Mouse (Mus musculus) neural tube, embryonic 14.5 days (tissue): ENCODE data around the gene Sgta. TPM values are rescaled to one million over a fixed set of nuclear protein-coding genes. Genes with fewer than 3 reads are reported as not detected.
"Not testable (repeated sequence)": the region's sequence is repeated elsewhere in the genome, so short reads cannot be mapped to it uniquely, and the experiment has no call there.

Experiments used
- ATAC-seq: fragments of 200-750 bp; cut with Nextera tagmentation; 2 replicates; pipeline ENCODE4 v1.8.0; 2017; ENCODE audit warnings: low read depth, mild to moderate bottlenecking, moderate TSS enrichment, moderate library complexity
- H3K27ac ChIP-seq: fragments of 300-500 bp; sonication (generic); 2 replicates; pipeline ENCODE4 v1.5.1; 2014; ENCODE audit warnings: low read depth, mild to moderate bottlenecking, control low read depth, low read length, moderate library complexity, mixed read lengths
- H3K27me3 ChIP-seq: fragments of 300-500 bp; sonication (generic); 2 replicates; pipeline ENCODE4 v1.6.1; 2014; ENCODE audit warnings: low read length; ENCODE audit not compliant: control insufficient read depth, insufficient read depth
- H3K36me3 ChIP-seq: fragments of 300-500 bp; sonication (generic); 2 replicates; pipeline ENCODE4 v1.6.1; 2014; ENCODE audit warnings: low read length, mixed read lengths; ENCODE audit not compliant: control insufficient read depth, insufficient read depth
- H3K4me1 ChIP-seq: fragments of 300-500 bp; sonication (generic); 2 replicates; pipeline ENCODE4 v1.6.1; 2014; ENCODE audit warnings: low read length; ENCODE audit not compliant: control insufficient read depth, insufficient read depth
- H3K4me2 ChIP-seq: fragments of 300-500 bp; sonication (generic); 2 replicates; pipeline ENCODE4 v1.6.1; 2014; ENCODE audit warnings: mild to moderate bottlenecking, low read depth, low read length, control low read depth
- H3K4me3 ChIP-seq: fragments of 300-500 bp; sonication (generic); 2 replicates; pipeline ENCODE4 v1.5.1; 2014; ENCODE audit warnings: low read depth, low read length, control low read depth, mixed read lengths
- H3K9ac ChIP-seq: fragments of 300-500 bp; sonication (generic); replicated peaks from 2 replicates; pipeline ENCODE4 v1.6.1; 2014; ENCODE audit warnings: low read depth, mild to moderate bottlenecking, control low read depth, low read length, mixed read lengths
- H3K9me3 ChIP-seq: fragments of 300-500 bp; sonication (generic); 2 replicates; pipeline ENCODE4 v1.6.1; 2016; ENCODE audit warnings: low read length; ENCODE audit not compliant: control insufficient read depth
- WGBS: fragments of 180-500 bp; shearing (Covaris S2); extraction: QIAGEN DNeasy Blood & Tissue Kit; methylation state at CpG from one replicate; pipeline ENCODE4 v1.1.7; 2014; 5-methylcytosine and 5-hydroxymethylcytosine counted together
- polyA plus RNA-seq: library from polyadenylated mRNA; unstranded; fragments of >200 nt; fragmentation: Nextera tagmentation; extraction: Ambion mirVana; gene quantifications from 2 replicates; pipeline ENCODE4 v1.2.1, GENCODE M21; 2014

The Sgta gene
- polyA plus RNA-seq, 1 experiment from 2014 or later = 279 TPM

DNA sequence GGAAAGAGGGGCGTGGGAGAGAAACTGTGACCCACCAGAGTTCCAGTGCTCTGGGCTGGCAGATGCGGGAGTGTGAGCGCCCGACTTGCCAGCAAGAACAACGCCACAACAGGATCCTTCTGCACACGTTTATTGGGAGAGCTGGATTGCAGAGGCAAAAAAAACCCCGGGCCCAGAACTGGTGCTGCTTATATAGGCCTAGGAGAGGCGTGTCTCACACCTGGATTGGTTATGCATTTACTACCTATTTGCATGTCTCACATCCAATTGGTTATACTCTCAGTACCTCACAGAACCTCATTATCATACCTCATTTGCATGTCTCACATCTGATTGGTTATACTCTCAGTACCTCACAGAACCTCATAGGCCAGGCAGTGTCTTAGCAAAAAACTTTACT is 4.5 kb upstream of the Sgta start:
- H3K4me1 ChIP-seq, ATAC-seq, H3K9ac ChIP-seq, H3K27me3 ChIP-seq, H3K4me2 ChIP-seq, H3K4me3 ChIP-seq, H3K27ac ChIP-seq, H3K9me3 ChIP-seq, H3K36me3 ChIP-seq: not testable (repeated sequence)
- WGBS = 92% methylated on average over 8 of the region's 8 CpGs

DNA sequence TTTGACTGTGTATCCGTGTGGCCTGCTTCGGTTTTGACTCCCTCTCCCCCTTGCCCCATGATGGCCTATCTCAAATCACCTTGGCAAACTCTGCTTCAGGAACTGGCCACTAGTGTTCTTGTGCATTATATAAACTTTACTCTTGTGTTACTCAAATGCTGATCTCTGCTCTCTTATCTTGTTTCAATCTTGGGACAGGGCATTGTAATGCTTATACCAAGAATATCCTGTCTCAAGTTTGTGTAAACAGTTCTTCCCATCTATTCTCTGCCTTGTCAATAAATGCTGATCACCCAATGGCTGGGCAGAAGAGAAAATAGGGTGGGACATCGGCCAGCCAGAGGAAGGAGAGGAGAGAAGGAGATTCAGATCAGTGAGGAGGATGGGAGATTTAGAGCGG is 2.7 kb upstream of the Sgta start:
- Histone ChIP-seq H3K4me1 (peaks cover 16% of the 10 kb centered on the region), H3K4me3 (no peak overlapping the region), H3K36me3 (no peaks in the 10 kb centered on the region), H3K27me3 (no peaks in the 10 kb centered on the region), H3K27ac (no peak overlapping the region), H3K9ac (no peak overlapping the region), H3K9me3 (no peaks in the 10 kb centered on the region), H3K4me2 (no peak overlapping the region)
- no peak for ATAC-seq
- 62% methylated on average over 4 of the region's 4 CpGs for WGBS

GRCm38 (mm10) chr10:81058896-81059295 is 1.1 kb downstream of the Sgta start:
- no peak overlapping the region for H3K27ac ChIP-seq
- 0 out of 2 replicates have a peak overlapping the region, but pooled peaks have one; percentile 73 for H3K9ac ChIP-seq
- peaks cover 18% of the 10 kb centered on the region for H3K4me1 ChIP-seq
- peak overlapping the region; percentile 72 for H3K4me3 ChIP-seq
- peak overlapping the region; percentile 96 for H3K4me2 ChIP-seq
- H3K9me3 ChIP-seq = no peaks in the 10 kb centered on the region
- no peak for ATAC-seq
- no peaks in the 10 kb centered on the region for H3K27me3 ChIP-seq
- no peaks in the 10 kb centered on the region for H3K36me3 ChIP-seq
- WGBS = 93% methylated on average over 6 of the region's 6 CpGs

GRCm38 (mm10) chr10:81057406-81058130 is 2.4 kb downstream of the Sgta start:
- Histone ChIP-seq H3K27me3 (no peaks in the 10 kb centered on the region), H3K4me3 (no peak overlapping the region), H3K9me3 (no peaks in the 10 kb centered on the region), H3K9ac (no peak overlapping the region), H3K4me2 (no peak overlapping the region), H3K27ac (no peak overlapping the region), H3K4me1 (peaks cover 18% of the 10 kb centered on the region), H3K36me3 (no peaks in the 10 kb centered on the region)
- WGBS = 93% methylated on average over 23 of the region's 23 CpGs
- ATAC-seq = no peak

- H3K27ac ChIP-seq, ATAC-seq, H3K9ac ChIP-seq, H3K4me2 ChIP-seq, H3K9me3 ChIP-seq, H3K27me3 ChIP-seq, H3K4me3 ChIP-seq: not testable (repeated sequence)
- 89% methylated on average over 10 of the region's 11 CpGs for WGBS
- H3K4me1 ChIP-seq = peaks cover 18% of the 10 kb centered on the region
- H3K36me3 ChIP-seq = peaks cover 14% of the 10 kb centered on the region
These were observed 4.1 kb downstream of the Sgta start for GRCm38 (mm10) chr10:81055802-81056340.

DNA sequence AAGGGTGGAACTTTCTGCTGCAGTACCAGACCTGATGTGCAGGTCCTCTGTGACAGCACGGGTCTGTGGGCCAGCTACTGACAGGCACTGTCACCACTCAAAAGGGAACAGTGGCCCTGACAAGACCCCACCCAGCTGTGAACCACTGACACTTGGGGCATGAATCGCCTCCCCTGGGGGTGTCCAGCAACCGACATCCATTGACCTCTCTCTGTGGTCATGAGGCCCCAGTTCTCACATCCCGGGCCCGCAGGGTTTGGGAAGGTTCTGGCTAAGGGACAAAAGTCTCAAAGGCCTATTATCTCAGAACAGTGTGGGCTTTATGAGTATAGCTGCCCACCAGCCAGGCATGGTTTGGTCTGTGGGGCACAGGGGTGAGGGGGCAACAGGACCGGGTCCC is 4.8 kb downstream of the Sgta start:
- ATAC-seq = no peak
- Histone ChIP-seq H3K27ac (no peak overlapping the region), H3K9ac (0 out of 2 replicates have a peak overlapping the region, but pooled peaks have one; percentile 11), H3K27me3 (no peaks in the 10 kb centered on the region), H3K4me1 (peaks cover 18% of the 10 kb centered on the region), H3K9me3 (no peaks in the 10 kb centered on the region), H3K4me2 (no peak overlapping the region), H3K36me3 (peaks cover 21% of the 10 kb centered on the region), H3K4me3 (no peak overlapping the region)
- 85% methylated on average over 6 of the region's 6 CpGs for WGBS

GRCm38 (mm10) chr10:81052577-81052976 is 7.4 kb downstream of the Sgta start:
- H3K4me3 ChIP-seq = no peak overlapping the region
- no peaks in the 10 kb centered on the region for H3K9me3 ChIP-seq
- no peak overlapping the region for H3K27ac ChIP-seq
- ATAC-seq = no peak
- H3K36me3 ChIP-seq = peaks cover 44% of the 10 kb centered on the region
- H3K4me1 ChIP-seq = 0 out of 2 replicates have a peak, but pooled peaks cover 2% of the 10 kb centered on the region
- WGBS = 93% methylated on average over 5 of the region's 5 CpGs
- no peak overlapping the region for H3K4me2 ChIP-seq
- no peaks in the 10 kb centered on the region for H3K27me3 ChIP-seq
- H3K9ac ChIP-seq = no peak overlapping the region

DNA sequence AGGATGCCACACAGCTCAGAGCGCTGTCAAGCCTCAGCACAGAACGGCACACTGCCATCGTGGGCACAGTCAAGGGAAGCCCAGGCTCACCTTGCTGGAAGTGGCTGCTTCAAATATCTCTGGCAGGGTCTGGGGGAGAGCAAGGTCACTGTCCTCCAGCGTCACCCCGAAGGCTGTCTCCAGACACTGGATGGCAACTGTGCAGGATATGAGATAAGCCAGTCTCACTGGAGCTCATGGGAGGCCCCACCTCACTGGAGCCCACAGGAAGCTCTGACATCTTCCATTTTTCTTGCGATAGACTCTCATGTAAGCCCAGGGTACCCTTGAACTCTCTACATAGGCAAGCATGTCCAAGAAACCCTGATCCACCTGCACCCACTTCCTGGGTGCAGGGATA is 8.8 kb downstream of the Sgta start:
- WGBS = 98% methylated on average over 6 of the region's 6 CpGs
- H3K36me3 ChIP-seq = peaks cover 58% of the 10 kb centered on the region
- H3K9me3 ChIP-seq = no peaks in the 10 kb centered on the region
- H3K9ac ChIP-seq = no peak overlapping the region
- H3K4me1 ChIP-seq = no peaks in the 10 kb centered on the region
- H3K27me3 ChIP-seq = no peaks in the 10 kb centered on the region
- no peak overlapping the region for H3K4me3 ChIP-seq
- no peak overlapping the region for H3K27ac ChIP-seq
- no peak for ATAC-seq
- no peak overlapping the region for H3K4me2 ChIP-seq

DNA sequence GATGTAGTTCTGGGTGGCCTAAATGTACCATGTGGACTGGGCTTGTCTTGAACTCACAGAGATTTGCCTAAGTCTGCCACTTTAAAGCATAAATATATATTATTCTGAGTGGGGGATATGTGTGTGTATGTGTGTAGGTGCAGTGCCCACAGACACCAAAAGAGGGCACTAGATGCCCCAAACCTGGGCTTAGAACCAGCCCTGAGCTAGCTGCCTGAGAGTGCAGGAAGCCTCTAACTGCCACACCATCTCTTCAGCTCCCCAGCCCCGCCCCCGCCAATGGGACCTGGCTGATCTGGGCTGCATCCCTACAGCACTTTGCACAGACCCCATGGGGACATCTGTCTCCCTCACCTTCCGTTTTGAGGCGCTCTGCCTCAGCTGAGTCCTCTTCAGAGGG is 9.3 kb downstream of the Sgta start:
- Histone ChIP-seq H3K9ac (no peak overlapping the region), H3K4me2 (no peak overlapping the region), H3K9me3 (no peaks in the 10 kb centered on the region), H3K27ac (no peak overlapping the region), H3K27me3 (no peaks in the 10 kb centered on the region), H3K36me3 (peaks cover 60% of the 10 kb centered on the region), H3K4me3 (no peak overlapping the region), H3K4me1 (no peaks in the 10 kb centered on the region)
- 96% methylated on average over 4 of the region's 4 CpGs for WGBS
- no peak for ATAC-seq
